ENCODE assay signal across 22 mouse cellular contexts in genomic region chr1:135553615-135554014, GRCm38 (mm10). TPM values are rescaled to one million over a fixed set of nuclear protein-coding genes. Genes with fewer than 3 reads are reported as not detected.
A peak's percentile ranks its signal among the peaks of the same experiment; 100 is the strongest.
DNase-seq lines count a peak whose midpoint lies in the region; ATAC-seq and TF ChIP-seq lines count a peak whose summit lies in the region.
"Had no signal": no experiment of that assay in that cellular context is flagged by ENCODE, and none has a peak within 500 bp of the region (broad histone marks: within the 10 kb centered on the region; RNA-seq: fewer than 3 reads in every experiment).

No protein-coding gene starts in this region.

- in situ Hi-C loops in ES-E14 (cut with MboI; ENCODE audit: low sequenced_read_pairs in 2 of 2, unreplicated experiment in 2 of 2) = no loop called here

- no peak overlapping the region for H3K27ac ChIP-seq in forebrain, embryonic 12.5 days
- no peak overlapping the region for H3K27ac ChIP-seq in forebrain, embryonic 14.5 days (ENCODE audit: low read depth, low read length)
- H3K27ac ChIP-seq in midbrain, embryonic 10.5 days (replicated peaks) = peak overlapping the region; percentile 46; the same call in 1 of the 2 replicates
- H3K27ac ChIP-seq in midbrain, postnatal 0 days (ENCODE audit: low read depth, low read length) = no peak overlapping the region
- H3K27ac ChIP-seq in ES-E14 (ENCODE audit: insufficient read depth, low read depth, low read length, poor library complexity, severe bottlenecking) = peak overlapping the region; percentile 68; the same call in 1 of the 2 replicates
- peak overlapping the region; percentile 74; the same call in 1 of the 2 replicates for H3K27ac ChIP-seq in limb, embryonic 12.5 days
- H3K27ac ChIP-seq: limb, embryonic 13.5 days; stomach, embryonic 15.5 days had no signal

- TF ChIP-seq CTCF in midbrain, postnatal 0 days (IDR thresholded peaks at IDR 0.05) = no peak

- peaks cover 75% of the 10 kb centered on the region for H3K4me1 ChIP-seq in forebrain, embryonic 12.5 days
- H3K4me1 ChIP-seq in forebrain, embryonic 14.5 days (ENCODE audit: control insufficient read depth, insufficient read depth, low read length) = peaks cover 45% of the 10 kb centered on the region
- H3K4me1 ChIP-seq in midbrain, embryonic 10.5 days = peaks cover 80% of the 10 kb centered on the region
- peaks cover 14% of the 10 kb centered on the region; the same call in 1 of the 2 replicates for H3K4me1 ChIP-seq in midbrain, postnatal 0 days (ENCODE audit: insufficient read depth, low read length)
- H3K4me1 ChIP-seq in ES-E14 (ENCODE audit: control insufficient read depth in 2 of 2, insufficient read depth in 2 of 2, low read length in 2 of 2, poor library complexity in 1 of 2) = peaks cover 4 to 20% of the 10 kb centered on the region in 2 experiments; a peak in 2 of 4 replicates
- H3K4me1 ChIP-seq in limb, embryonic 12.5 days (replicated peaks) = peaks cover 61% of the 10 kb centered on the region

- no peak for DNase-seq in forebrain, embryonic 14.5 days (ENCODE audit: low spot score)
- DNase-seq in midbrain, embryonic 10.5 days (ENCODE audit: low spot score) = no peak
- no peak for DNase-seq in midbrain, postnatal 0 days (ENCODE audit: low spot score)
- DNase-seq in ES-E14 (ENCODE audit: low read depth, low spot score) = peak; percentile 48
- no peak for DNase-seq in lung, postnatal 25 days (ENCODE audit: low spot score)
- DNase-seq: adrenal gland, postnatal 14 days; cerebellum, adult 11 months; cerebellum, adult 9-11 months; gastrocnemius, postnatal 14 days; heart, postnatal 14 days; kidney, adult 9 months; kidney, postnatal 14 days; lung, postnatal 36 days had no signal

- no peaks in the 10 kb centered on the region for H3K27me3 ChIP-seq in forebrain, embryonic 12.5 days
- H3K27me3 ChIP-seq in forebrain, embryonic 14.5 days (replicated peaks; ENCODE audit: control insufficient read depth, insufficient read depth, low read length) = no peaks in the 10 kb centered on the region
- no peaks in the 10 kb centered on the region; the same call in 1 of the 2 replicates for H3K27me3 ChIP-seq in midbrain, embryonic 10.5 days (ENCODE audit: low read depth, poor library complexity, severe bottlenecking)
- H3K27me3 ChIP-seq in midbrain, postnatal 0 days (ENCODE audit: insufficient read depth, low read length) = no peaks in the 10 kb centered on the region
- no peaks in the 10 kb centered on the region for H3K27me3 ChIP-seq in limb, embryonic 12.5 days
- H3K27me3 ChIP-seq: limb, embryonic 13.5 days; lung, embryonic 15.5 days; stomach, embryonic 15.5 days had no signal

- peak overlapping the region; percentile 17; the same call in 1 of the 2 replicates for H3K9ac ChIP-seq in forebrain, embryonic 12.5 days
- H3K9ac ChIP-seq in forebrain, embryonic 14.5 days (ENCODE audit: low read length) = no peak overlapping the region
- no peak overlapping the region for H3K9ac ChIP-seq in midbrain, postnatal 0 days (replicated peaks; ENCODE audit: low read length, poor library complexity, severe bottlenecking)
- no peak overlapping the region for H3K9ac ChIP-seq in ES-E14 (ENCODE audit: insufficient read depth, low read depth, low read length, poor library complexity, severe bottlenecking)
- no peak overlapping the region for H3K9ac ChIP-seq in limb, embryonic 12.5 days (replicated peaks)
- H3K9ac ChIP-seq: limb, embryonic 13.5 days; lung, embryonic 15.5 days; stomach, embryonic 15.5 days had no signal

- H3K4me2 ChIP-seq in forebrain, embryonic 12.5 days = no peak overlapping the region
- H3K4me2 ChIP-seq in forebrain, embryonic 14.5 days (ENCODE audit: low read length) = no peak overlapping the region
- H3K4me2 ChIP-seq in midbrain, postnatal 0 days (ENCODE audit: low read depth, low read length, poor library complexity, severe bottlenecking) = no peak overlapping the region
- no peak overlapping the region for H3K4me2 ChIP-seq in limb, embryonic 12.5 days
- H3K4me2 ChIP-seq: liver, embryonic 11.5 days; lung, embryonic 15.5 days; stomach, embryonic 15.5 days had no signal

- 0 out of 2 replicates have a peak, but pooled peaks cover 5% of the 10 kb centered on the region for H3K36me3 ChIP-seq in forebrain, embryonic 12.5 days (replicated peaks)
- no peaks in the 10 kb centered on the region for H3K36me3 ChIP-seq in forebrain, embryonic 14.5 days (ENCODE audit: control insufficient read depth, insufficient read depth, low read length)
- no peaks in the 10 kb centered on the region for H3K36me3 ChIP-seq in midbrain, embryonic 10.5 days
- H3K36me3 ChIP-seq in midbrain, postnatal 0 days (ENCODE audit: insufficient read depth, low read length) = no peaks in the 10 kb centered on the region
- 0 out of 2 replicates have a peak, but pooled peaks cover 2% of the 10 kb centered on the region for H3K36me3 ChIP-seq in ES-E14 (ENCODE audit: control insufficient read depth, insufficient read depth, low read length, poor library complexity, severe bottlenecking)
- no peaks in the 10 kb centered on the region for H3K36me3 ChIP-seq in limb, embryonic 12.5 days
- H3K36me3 ChIP-seq: limb, embryonic 13.5 days; lung, embryonic 15.5 days; stomach, embryonic 15.5 days had no signal

- no peaks in the 10 kb centered on the region for H3K9me3 ChIP-seq in forebrain, embryonic 12.5 days
- no peaks in the 10 kb centered on the region for H3K9me3 ChIP-seq in forebrain, embryonic 14.5 days (replicated peaks; ENCODE audit: control insufficient read depth, low read length)
- H3K9me3 ChIP-seq in midbrain, embryonic 10.5 days (replicated peaks) = no peaks in the 10 kb centered on the region
- no peaks in the 10 kb centered on the region for H3K9me3 ChIP-seq in midbrain, postnatal 0 days (ENCODE audit: low read length)
- H3K9me3 ChIP-seq in ES-E14 (ENCODE audit: control insufficient read depth, insufficient read depth, low read depth, low read length) = no peaks in the 10 kb centered on the region
- H3K9me3 ChIP-seq in limb, embryonic 12.5 days = no peaks in the 10 kb centered on the region
- H3K9me3 ChIP-seq: limb, embryonic 13.5 days; lung, embryonic 15.5 days; stomach, embryonic 15.5 days had no signal

- WGBS in forebrain, embryonic 12.5 days = 11% methylated on average over 4 of the region's 4 CpGs
- 31% methylated on average over 4 of the region's 4 CpGs for WGBS in forebrain, embryonic 14.5 days
- WGBS in midbrain, embryonic 10.5 days = 25% methylated on average over 4 of the region's 4 CpGs
- 51% methylated on average over 4 of the region's 4 CpGs for WGBS in midbrain, postnatal 0 days
- 46% methylated on average over 4 of the region's 4 CpGs for WGBS in limb, embryonic 12.5 days

- ATAC-seq in forebrain, embryonic 12.5 days (ENCODE audit: low FRiP score) = no peak
- ATAC-seq in forebrain, embryonic 14.5 days = no peak
- no peak for ATAC-seq in midbrain, postnatal 0 days (ENCODE audit: low FRiP score)
- ATAC-seq in limb, embryonic 12.5 days (ENCODE audit: insufficient number of reproducible peaks, insufficient read depth, low FRiP score, low TSS enrichment, low read depth) = no peak
- ATAC-seq: intestine, postnatal 0 days; midbrain, embryonic 16.5 days had no signal

- H3K4me3 ChIP-seq in forebrain, embryonic 12.5 days (replicated peaks) = no peak overlapping the region
- H3K4me3 ChIP-seq in forebrain, embryonic 14.5 days (ENCODE audit: low read depth, low read length) = no peak overlapping the region
- H3K4me3 ChIP-seq in midbrain, embryonic 10.5 days = no peak overlapping the region
- H3K4me3 ChIP-seq in midbrain, postnatal 0 days (ENCODE audit: low read depth, low read length) = no peak overlapping the region
- no peak overlapping the region for H3K4me3 ChIP-seq in ES-E14 (ENCODE audit: insufficient read depth in 1 of 2, low read depth in 1 of 2, low read length in 2 of 2, poor library complexity in 1 of 2, severe bottlenecking in 1 of 2)
- H3K4me3 ChIP-seq in limb, embryonic 12.5 days (replicated peaks) = no peak overlapping the region
- H3K4me3 ChIP-seq: limb, embryonic 13.5 days; lung, embryonic 15.5 days; myocyte; stomach, embryonic 15.5 days had no signal

TF ChIP-seq in ES-E14, 5 proteins besides CTCF, POLR2A, EP300 and RAD21:
- TF ChIP-seq ZNF384 (IDR thresholded peaks at IDR 0.05; ENCODE audit: low read depth, low read length) = no peak
- no peak for TF ChIP-seq MAFK (IDR thresholded peaks at IDR 0.05; ENCODE audit: insufficient read depth, low read depth, low read length)
- TF ChIP-seq HCFC1 (IDR thresholded peaks at IDR 0.05; ENCODE audit: borderline replicate concordance, insufficient read depth, low read length) = no peak
- no peak for TF ChIP-seq CHD2 (IDR thresholded peaks at IDR 0.05; ENCODE audit: low read depth, low read length)
- TF ChIP-seq ZC3H11A (IDR thresholded peaks at IDR 0.05; ENCODE audit: borderline replicate concordance, low read depth, low read length) = no peak

RNA-seq across cellular contexts. Expression of gene Nav1, which starts 53.5 kb away (rescaled TPM):
- polyA plus RNA-seq in forebrain, embryonic 12.5 days (2016; fragmentation: Nextera tagmentation; extraction: Ambion mirVana) = 32.4 and 37.9 TPM in 2 replicates
- 26.1 and 38.3 TPM in 2 replicates for polyA plus RNA-seq in forebrain, embryonic 14.5 days (2014; fragmentation: Nextera tagmentation; extraction: Ambion mirVana)
- 14.5 and 16.5 TPM in 2 replicates for polyA plus RNA-seq in midbrain, embryonic 10.5 days (2016; fragmentation: Nextera tagmentation; extraction: Ambion mirVana)
- 99.1 and 109 TPM in 2 replicates for total RNA-seq in midbrain, postnatal 0 days (2014; rRNA removed)
- polyA plus RNA-seq in midbrain, postnatal 0 days (2015; fragmentation: Nextera tagmentation; extraction: Ambion mirVana) = 37.3 and 46.5 TPM in 2 replicates
- 10.4 and 11.4 TPM in 2 replicates for total RNA-seq in ES-E14 (2012; rRNA removed)
- polyA plus RNA-seq in limb, embryonic 12.5 days (2016; fragmentation: Nextera tagmentation; extraction: Ambion mirVana) = 15.4 and 17.1 TPM in 2 replicates

Comparison
In these comparisons a context has a peak if more than half of its experiments do, and no peak if none do; other contexts are left out.
1. H3K27ac ChIP-seq: peak in midbrain, embryonic 10.5 days (single experiment), ES-E14 (single experiment) and limb, embryonic 12.5 days (single experiment); none in forebrain, embryonic 12.5 days (single experiment), forebrain, embryonic 14.5 days (single experiment) and midbrain, postnatal 0 days (single experiment).